Mouse (Mus musculus): ENCODE measurements at regions not wholly inside any gene's neighbourhood (a gene's known extent, or its start where the extent isn't known, plus 50 kb on each side); places are given as distances from the start of the nearest gene placed in this dataset.
A peak's percentile ranks its signal among the peaks of the same experiment; 100 is the strongest.
"Not testable (repeated sequence)": the region's sequence is repeated elsewhere in the genome, so short reads cannot be mapped to it uniquely, and the experiment has no call there.

DNA sequence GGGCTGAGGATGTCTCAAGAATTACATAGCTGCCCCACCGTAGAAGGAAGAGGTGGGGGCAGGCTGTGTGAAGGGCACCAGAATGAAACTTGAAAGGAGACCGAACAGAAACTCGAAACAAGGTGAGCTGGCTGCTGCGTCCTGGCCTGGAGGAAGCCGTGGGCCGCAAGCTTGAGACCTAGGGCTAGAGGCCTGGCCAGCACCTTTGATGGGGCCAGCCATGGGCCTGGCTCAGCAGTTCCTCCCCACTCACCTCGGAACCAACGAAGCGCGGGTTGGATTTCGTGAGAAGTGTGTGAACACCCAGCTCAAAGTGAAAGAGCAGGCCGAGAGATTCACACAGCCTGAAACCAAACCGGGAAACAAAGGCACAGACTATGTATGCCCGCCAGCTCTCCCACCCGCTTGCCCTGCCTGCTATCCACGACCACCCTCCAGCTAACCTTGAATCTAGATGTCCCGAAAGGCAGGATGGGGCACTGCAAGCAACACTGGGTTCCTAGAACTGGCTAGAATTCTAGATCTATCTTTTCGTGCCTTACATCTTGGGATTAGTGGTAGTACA lies 306.3 kb upstream of the 3110018I06Rik start:
- no peak for ATAC-seq (ENCODE audit: insufficient number of reproducible peaks, low FRiP score, low TSS enrichment)

DNA sequence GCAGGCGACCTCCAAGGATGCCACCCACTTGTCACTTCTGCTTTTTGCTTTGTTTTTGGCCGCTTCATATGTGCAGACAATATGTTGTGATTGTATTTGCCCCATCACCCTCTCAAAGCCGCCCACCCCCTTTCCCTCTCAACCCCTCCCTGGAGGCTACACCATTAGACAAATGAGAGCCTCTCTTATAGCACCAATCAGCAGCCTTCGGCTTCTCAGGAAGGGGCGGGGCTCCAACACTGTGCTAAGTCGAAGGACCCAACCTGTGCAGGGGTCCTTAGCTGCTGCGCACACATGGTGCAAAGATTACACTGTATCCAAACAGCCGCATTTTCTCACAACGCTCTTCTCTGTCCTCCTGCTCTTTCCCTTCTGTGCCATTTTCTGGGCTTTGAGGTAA lies 305.1 kb upstream of the 3110018I06Rik start:
- no peak for ATAC-seq (ENCODE audit: insufficient number of reproducible peaks, low FRiP score, low TSS enrichment)

DNA sequence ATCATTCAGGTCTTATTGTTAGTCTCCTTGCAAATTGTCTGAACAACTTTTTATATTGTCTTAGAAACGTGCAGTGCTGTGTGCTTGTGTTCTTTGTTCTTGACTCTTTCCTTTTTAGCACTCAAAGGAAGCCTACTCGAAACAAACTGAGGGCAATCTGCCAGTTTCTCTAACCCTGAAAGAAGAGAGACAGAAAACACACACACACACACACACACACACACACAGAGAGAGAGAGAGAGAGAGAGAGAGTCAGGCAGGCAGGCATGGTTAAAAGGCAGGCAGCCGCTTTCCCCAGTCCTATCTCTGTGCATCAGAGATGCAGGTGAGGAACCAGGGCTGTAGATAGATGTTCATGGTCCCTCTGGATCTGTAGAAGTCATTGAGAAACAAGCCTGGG lies 304.0 kb upstream of the 3110018I06Rik start:
- ATAC-seq (ENCODE audit: insufficient number of reproducible peaks, low FRiP score, low TSS enrichment) = no peak

DNA sequence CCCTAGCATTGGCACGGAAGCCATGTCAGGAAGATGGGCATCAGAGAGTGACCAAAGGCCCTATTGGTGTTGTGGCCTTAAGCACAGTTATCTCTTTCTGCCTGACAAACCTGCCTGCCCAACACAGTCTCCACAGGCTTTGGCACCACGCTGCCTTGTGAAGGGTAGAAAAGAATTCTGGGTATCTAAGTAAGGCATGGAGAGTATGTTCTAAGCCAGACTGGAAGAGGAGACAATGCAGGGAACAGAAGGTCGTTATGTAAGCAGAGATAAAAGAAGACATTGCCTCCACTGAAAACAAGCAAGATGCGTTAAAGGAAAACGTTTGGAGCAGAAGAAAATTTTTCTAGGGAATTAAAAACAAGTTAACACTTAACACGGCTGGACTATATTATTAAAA lies 302.1 kb upstream of the 3110018I06Rik start:
- no peak for ATAC-seq (ENCODE audit: insufficient number of reproducible peaks, low FRiP score, low TSS enrichment)

DNA sequence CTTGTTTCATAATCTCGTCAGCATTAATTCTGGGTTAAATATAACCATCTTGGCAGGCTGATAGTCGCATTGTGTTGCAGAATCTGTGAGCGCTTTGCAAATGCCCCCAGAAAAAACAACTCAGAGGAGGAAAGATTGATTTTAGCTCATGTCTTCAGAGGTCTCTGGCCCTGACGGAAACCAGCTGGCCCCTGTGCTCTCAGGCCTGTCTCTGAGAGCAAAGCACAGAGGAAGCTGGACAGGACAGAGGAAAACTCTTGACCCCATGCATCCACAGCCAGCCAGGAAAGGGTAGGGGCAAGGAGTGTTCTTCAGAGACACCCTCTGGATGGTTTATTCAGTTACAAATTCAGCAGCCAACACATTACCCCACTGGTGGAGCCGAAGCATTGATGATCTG lies 300.4 kb upstream of the 3110018I06Rik start:
- ATAC-seq (ENCODE audit: insufficient number of reproducible peaks, low FRiP score, low TSS enrichment) = no peak

DNA sequence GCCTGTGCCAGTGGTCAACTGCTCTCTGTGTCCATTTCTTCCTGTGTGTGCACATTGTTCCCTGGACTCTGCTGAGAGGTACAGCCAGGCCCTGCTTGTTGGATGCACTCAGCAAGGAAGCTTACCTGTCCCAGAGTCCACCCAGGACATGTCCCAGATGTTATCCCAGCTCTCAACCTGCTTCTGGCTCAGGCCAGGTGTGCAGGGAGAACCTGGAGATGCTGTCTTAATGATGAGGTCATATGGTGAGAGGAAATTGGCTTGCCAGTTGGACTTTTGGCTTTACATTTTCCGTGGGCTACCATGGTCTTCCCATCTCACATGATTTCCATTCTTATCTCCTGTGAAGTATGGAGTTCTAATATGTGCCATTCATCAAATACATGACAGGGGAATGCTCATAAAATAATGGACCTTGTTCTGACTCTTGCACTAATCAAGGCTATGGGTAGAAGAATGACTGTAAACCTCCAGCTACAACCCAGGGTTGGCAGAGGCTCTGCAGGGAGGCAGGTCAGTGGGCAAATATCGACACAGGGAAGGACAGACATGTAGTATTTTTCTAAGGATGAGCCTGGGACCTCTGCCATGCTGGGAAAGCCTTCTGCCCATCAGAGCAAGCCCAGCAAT lies 289.9 kb upstream of the 3110018I06Rik start:
- ATAC-seq (ENCODE audit: insufficient number of reproducible peaks, low FRiP score, low TSS enrichment) = no peak

DNA sequence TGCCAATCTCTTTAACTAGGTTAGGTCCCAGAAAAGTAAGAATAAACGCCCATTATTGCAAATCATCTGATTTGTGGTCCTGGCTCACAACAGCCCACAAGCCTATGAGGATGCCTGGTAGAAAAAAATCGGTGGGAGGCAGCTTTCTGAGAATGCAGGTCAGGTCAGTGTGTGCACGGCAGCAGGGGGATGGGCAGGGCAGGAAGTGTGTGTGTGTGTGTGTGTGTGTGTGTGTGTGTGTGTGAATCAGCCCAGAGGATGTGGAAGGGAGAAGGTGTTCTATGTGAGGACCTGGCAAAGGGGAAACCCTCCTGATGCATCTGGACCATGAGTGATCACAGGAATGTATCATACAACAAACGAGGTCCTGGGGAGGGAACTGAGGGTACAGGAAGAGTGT lies 287.5 kb upstream of the 3110018I06Rik start:
- no peak for ATAC-seq (ENCODE audit: insufficient number of reproducible peaks, low FRiP score, low TSS enrichment)

DNA sequence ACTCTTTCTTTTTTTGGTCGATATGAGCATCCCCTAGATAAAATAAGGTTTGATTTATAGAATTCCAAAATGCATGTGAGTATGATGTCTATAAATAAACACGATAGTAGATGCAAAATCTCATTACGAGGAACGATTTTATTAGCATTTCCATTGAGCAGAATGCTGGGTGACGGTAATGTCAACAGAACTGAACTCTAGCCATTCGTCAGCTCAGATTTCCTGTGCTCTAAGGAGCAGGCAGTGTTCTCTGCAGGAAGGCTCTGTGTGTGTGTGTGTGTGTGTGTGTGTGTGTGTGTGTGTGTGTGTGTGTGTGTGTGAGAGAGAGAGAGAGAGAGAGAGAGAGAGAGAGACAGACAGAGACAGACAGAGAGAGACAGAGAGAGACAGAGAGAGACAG lies 279.6 kb upstream of the 3110018I06Rik start:
- ATAC-seq (ENCODE audit: insufficient number of reproducible peaks, low FRiP score, low TSS enrichment) = not testable (repeated sequence)

DNA sequence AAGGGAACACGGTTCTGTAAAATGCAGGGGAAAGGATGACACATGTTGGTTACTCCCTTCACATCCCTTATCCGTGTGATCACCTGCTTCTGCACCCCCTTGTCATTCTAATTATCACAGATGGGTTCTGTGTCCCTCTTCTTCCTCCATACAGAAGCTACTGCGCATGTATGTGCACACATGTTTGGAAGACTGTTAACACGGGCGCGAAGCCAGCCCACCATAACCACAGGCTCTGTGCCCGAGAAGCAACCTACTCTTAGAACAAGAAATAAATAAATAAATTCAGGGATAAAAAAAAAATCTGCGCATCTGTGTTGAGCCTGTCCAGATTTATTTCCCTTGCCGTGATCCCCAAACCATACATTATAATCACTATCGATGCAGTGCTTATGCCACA lies 275.6 kb upstream of the 3110018I06Rik start:
- no peak for ATAC-seq (ENCODE audit: insufficient number of reproducible peaks, low FRiP score, low TSS enrichment)

DNA sequence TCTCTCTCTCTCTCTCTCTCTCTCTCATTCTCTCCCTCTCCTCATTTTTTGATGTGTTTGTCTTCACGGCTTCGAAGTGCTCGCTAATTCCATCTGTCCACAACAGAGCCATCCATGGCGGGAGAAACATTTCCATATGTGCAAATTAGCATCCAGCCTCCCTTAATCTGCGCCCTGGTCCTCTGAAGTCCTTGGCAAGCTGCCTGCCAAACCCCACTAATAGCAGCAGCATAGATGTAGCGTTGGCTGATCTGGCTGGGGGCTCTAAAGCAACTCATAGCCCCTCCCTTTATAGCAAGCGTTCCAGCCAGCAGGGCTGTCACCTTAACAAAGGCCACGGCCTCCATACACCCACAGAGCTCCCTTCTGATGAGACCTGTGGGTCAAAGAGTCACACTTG lies 272.3 kb upstream of the 3110018I06Rik start:
- no peak; the same call in 1 of the 2 replicates for ATAC-seq (ENCODE audit: insufficient number of reproducible peaks, low FRiP score, low TSS enrichment)

DNA sequence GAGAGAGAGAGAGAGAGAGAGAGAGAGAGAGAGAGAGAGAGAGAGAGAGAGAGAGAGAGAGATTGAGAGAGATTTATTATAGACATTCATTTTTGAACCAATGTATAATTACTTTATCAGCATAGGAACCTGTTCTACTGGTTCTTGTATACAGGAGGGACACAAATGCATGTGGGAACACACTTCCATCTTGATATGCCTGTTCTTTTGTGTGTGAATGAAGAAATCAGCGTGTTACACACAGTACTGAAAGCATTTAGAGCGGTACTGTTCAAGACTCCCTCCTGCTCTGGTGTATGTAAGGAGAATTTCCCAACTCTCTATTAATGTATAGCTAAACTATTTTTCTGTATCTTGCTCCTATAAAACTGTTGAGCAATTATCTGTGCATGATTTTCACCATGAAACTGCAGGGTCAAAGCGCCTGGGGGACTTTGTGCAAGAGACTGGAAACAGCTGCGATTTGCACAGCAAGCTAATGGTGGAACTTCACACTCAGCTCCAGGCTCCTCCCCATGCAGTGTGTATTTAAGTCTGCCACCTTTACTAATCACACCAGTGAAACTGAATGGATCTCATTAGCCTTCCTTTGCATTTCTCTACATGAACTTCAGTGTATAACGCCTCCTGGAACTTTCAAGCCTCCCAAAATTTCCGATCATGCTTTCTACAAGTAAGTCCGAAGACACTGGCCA lies 267.0 kb upstream of the 3110018I06Rik start:
- no peak for ATAC-seq (ENCODE audit: insufficient number of reproducible peaks, low FRiP score, low TSS enrichment)

DNA sequence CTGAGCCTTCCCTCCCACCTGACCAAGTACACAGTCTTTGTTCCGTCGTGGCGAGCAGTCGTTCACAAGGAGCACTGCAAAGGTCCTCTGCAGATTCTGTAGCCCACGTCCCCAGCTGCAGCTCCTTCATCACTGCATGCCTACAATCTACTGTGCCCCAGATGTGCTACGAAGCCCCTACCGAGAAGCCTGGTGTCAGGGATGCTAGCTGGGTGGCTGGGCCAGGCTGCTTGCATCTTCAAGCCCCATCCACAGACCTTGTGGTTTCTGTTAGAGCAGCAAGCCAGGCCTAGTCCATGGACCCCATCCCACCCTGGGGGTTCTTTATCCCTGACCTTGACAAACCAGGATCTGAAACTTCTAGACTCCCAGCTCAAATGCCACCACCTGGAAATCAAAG lies 266.3 kb upstream of the 3110018I06Rik start:
- 0 out of 2 replicates have a peak, but pooled peaks have one; percentile 33 for ATAC-seq (ENCODE audit: insufficient number of reproducible peaks, low FRiP score, low TSS enrichment)

DNA sequence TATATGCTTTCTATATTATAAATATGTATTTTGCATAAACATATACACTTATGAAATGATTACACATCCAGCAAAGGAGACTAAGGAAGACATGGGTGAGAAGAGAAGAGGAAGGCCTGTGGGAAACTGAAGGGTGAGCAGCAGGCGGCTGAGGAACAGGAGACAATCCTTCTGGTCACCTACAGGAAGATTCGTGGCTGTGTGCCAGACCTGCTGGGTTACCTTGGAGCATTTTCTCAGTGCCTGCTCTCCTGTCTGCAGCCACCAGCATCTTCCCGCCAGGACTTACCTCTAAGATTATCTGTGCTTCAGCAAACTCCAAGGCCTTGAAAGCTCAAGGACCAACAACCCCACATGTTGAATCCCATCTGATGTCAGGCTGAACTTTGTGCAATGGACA lies 258.3 kb upstream of the 3110018I06Rik start:
- ATAC-seq (ENCODE audit: insufficient number of reproducible peaks, low FRiP score, low TSS enrichment) = no peak

DNA sequence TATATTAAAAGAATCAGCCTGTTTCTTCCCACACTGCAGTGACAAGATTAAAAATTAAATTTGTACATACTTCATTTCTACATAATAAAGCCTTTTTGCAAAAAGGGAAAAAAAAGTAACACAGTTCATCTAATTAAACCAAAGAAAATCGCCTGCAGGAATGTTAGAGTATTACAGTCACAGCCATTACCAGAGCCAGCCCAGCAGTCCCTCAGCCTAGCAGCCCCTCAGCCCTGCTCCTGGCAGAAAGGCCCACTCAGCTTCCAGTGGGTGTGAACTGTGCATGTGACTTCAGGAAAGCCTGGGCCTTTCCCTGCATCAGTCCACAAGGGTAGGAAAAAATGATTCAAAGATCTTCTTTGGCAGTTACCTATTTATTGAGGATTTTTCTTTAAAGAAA lies 256.8 kb upstream of the 3110018I06Rik start:
- ATAC-seq (ENCODE audit: insufficient number of reproducible peaks, low FRiP score, low TSS enrichment) = no peak

DNA sequence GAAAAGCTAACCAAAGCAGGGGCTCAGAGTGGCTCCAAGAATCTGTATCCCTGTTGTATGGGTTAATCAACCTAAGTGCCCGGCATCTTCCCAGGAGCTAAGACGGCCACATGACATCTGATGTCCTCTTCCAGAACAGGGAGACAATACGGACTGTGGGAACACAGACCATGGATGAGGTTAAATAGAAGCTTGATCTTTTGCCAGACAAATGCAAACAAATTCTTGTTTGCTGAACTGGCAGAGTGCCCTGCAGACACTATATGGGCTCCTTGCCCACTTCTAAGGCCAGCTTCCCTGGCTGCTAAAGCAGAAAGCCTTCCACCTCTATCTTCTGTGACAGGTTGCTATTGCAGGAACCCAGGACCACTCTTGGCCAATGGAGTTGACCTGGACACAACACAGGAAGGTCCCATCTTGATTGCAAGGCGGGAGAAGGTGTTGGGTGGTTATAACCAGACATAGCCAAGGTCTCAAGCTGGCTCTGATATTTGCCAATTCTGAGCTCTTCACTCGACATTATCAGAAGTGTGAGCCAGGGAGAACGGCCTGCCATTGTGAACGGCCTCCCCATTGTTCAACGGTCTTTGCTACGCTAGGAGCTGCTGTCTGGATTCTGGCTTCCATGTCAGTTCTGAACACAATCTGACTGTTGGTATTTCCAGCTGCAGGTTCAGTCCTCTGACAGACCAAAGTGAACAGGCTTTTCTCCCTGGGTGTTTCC lies 237.5 kb upstream of the 3110018I06Rik start:
- ATAC-seq (ENCODE audit: insufficient number of reproducible peaks, low FRiP score, low TSS enrichment) = no peak

DNA sequence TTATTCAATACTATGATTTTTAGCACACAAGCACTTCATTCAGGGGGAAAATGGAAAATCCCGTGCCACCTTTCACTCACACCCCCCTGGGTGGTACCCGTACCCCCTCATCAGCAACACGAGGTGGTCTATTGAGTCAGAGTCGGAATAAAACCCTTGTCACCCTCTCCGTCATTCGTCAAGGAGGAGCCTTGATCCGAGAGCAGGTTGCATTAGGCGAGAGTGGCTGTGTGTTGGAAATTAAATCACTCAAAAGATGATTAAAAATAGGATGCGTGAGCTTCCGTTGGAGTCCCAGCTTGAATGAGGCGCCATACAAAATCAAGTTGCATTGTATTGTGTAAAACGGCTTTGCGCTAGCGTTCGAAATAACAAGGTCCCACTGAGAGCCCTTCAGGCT lies 236.5 kb upstream of the 3110018I06Rik start:
- no peak for ATAC-seq (ENCODE audit: insufficient number of reproducible peaks, low FRiP score, low TSS enrichment)

DNA sequence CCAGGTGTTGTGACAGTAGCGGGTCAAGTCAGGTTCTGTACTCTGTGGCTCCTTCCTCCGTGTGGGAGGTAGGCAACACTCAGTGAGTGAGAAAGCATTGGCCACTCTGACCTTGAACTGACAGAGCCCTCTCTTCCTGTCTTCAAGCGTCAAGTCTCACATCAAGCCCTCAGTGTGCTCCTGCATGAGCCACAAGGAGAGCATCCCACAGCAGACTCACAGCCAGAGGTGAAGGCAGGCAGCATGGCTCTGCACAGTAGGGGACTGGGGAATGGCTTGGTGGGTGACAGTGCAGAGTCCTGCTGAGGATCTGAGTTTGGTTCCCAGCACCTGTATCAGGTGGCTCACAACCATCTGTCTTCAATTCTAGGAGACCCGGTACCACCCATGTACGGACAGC lies 226.4 kb upstream of the 3110018I06Rik start:
- no peak for ATAC-seq (ENCODE audit: insufficient number of reproducible peaks, low FRiP score, low TSS enrichment)

DNA sequence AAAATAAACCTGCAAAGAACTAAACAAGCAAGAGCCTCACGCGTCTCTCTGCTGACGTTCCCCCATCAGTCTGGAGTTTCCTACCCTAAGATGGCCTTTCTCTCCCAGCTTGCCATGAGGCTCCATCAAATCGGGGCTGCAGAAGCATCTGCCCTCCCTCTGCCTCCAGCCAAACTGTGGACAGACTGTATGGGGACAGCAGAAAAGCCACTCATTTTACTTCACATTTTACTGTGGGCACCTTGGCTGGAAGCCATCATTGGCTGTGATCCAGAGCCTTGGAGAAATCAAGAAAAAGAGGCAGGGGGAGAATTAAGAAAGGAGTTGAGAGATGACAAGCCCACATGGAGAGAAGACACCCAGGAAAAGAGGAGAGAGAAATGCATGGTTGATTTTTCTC lies 225.9 kb upstream of the 3110018I06Rik start:
- no peak for ATAC-seq (ENCODE audit: insufficient number of reproducible peaks, low FRiP score, low TSS enrichment)

DNA sequence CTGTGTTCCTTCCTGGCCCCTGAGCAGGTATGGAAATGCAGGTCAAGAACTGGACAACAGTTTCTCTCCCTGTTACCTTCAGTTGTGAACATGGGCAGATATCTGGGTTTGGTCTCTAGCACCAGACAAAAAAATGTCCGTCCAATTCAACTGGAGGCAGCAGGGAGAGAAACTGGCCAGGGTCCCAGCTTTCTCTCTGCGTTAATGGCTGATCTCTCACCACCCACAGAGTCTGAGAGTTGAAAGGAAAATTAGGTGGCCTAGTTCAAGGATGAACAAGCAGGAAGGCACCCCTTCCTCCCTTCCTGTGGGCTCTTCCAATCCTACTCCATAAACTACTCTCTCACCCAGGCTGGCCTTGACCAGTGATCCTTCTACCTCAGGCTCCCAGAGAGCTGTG lies 221.7 kb upstream of the 3110018I06Rik start:
- no peak for ATAC-seq (ENCODE audit: insufficient number of reproducible peaks, low FRiP score, low TSS enrichment)

DNA sequence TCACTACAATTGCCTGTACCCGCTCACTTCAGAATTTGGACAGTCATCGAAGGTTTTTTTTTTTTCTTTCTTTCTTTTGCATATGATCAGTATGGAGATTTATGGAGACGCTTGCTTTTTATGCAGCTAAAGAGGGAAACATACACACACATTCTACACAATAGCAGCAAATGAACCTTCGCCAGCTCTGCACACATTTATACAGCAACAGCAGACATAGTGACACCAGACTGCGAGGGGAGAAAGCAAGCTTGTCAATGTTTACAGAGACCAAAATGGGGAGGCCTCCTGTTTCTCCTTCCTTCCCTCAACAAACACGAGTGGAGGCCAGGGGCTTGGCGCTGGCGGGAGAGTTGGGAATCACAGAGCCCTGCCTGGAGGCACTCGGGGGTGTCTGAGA lies 202.8 kb upstream of the 3110018I06Rik start:
- ATAC-seq (ENCODE audit: insufficient number of reproducible peaks, low FRiP score, low TSS enrichment) = no peak

DNA sequence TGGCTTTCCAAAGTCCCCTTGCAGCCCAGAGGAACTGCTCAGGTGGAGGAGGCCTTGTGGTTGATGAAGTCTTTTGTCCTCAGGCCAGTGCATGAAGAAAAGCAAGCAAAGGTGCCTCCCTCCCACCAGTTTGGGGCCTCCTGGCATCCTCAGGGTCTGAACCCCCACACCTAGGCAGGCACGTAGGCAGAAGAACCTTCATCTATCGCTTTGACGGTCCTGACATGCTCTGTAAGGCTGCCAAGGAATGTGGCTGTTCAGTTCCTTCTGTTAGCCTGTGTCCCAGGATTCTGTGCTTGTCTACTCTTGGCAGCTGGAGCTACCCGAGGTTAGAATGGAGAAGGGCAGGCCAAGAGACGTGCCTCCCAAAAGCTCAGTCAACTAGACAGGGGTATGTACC lies 197.1 kb upstream of the 3110018I06Rik start:
- no peak for ATAC-seq (ENCODE audit: insufficient number of reproducible peaks, low FRiP score, low TSS enrichment)
